Mouse (Mus musculus): ENCODE measurements around the gene Olfm4. TPM values are rescaled to one million over a fixed set of nuclear protein-coding genes. Genes with fewer than 3 reads are reported as not detected.

The Olfm4 gene
- polyA plus RNA-seq, 1 experiment from 2014 or later = 43.3 TPM

DNA sequence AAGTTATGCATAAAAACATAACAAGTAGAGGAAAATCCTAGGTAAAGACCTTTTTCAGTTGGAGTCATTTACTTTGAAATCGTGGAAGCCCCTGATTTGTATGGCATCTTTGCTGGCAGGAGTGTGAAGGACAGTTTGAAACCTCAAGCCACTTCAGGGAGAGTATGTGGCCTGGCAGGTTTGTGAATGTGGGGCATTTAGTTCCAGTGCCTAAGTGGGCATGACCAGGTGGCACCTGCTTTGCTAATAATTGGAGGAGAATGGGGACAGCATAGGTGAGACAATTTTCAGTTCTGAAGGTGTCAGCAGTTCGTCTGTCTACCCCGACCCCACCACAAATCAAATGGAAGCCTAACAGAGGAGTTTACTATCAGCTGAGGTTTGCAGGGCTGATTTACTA, 23.8 kb downstream of the Olfm4 start:
- H3K4me3 ChIP-seq (ENCODE audit: low read depth, low read length) = no peak overlapping the region
- H3K4me2 ChIP-seq (ENCODE audit: low read depth, low read length) = no peak overlapping the region
- H3K27ac ChIP-seq (ENCODE audit: low read length) = no peak overlapping the region
- 51% methylated on average over 3 of the region's 3 CpGs for WGBS (ENCODE audit: insufficient replicate concordance)
- H3K36me3 ChIP-seq (ENCODE audit: control insufficient read depth, insufficient read depth) = no peaks in the 10 kb centered on the region
- no peaks in the 10 kb centered on the region for H3K9me3 ChIP-seq (replicated peaks; ENCODE audit: control insufficient read depth, low read length)
- no peak overlapping the region for H3K9ac ChIP-seq (ENCODE audit: low read depth, low read length)
- no peaks in the 10 kb centered on the region for H3K4me1 ChIP-seq (ENCODE audit: control insufficient read depth, low read depth, low read length)
- ATAC-seq (ENCODE audit: low read depth) = no peak
- H3K27me3 ChIP-seq (ENCODE audit: control insufficient read depth, insufficient read depth, low read depth, low read length) = no peaks in the 10 kb centered on the region

DNA sequence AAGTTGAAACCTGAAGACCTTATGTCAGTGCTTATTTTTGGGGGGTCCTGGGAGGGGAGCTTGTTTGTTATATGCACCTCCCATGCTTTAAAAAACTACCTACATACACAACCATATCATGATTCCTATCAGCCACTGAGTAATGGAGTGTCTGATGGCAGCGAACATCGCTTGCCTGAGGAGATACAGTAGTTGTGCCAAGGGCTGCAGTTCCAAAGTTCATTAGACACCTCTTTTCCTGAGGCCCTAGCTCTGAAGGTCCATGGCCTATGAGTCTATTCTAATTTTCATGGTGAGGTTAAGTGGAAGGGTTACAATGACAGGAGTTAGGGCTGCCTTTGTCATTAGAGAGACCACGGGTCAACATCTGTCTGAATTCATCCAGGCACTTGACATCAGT, 26.5 kb downstream of the Olfm4 start:
- no peak overlapping the region for H3K27ac ChIP-seq (ENCODE audit: low read length)

DNA sequence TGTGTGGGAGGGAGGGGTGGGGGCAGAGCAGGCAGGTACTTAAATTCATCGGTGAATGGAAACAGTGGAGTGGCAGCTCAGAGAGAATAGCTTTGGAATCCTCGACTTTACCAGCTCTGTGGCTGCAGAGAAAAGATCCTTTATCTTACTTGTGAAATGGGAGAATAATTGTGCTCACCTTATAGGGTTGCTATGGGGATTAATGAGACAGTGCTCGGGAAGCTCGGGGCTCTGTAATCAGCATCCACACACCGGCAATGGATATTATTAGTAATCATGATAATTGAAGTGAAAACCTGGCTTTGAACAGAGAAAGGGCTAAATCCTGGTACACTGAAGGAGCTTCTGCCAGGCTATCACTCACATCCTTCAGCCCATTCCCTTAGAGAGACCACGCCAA, 31.1 kb downstream of the Olfm4 start:
- Histone ChIP-seq H3K27ac (ENCODE audit: low read length) (no peak overlapping the region), H3K27me3 (ENCODE audit: control insufficient read depth, insufficient read depth, low read depth, low read length) (no peaks in the 10 kb centered on the region), H3K9me3 (replicated peaks; ENCODE audit: control insufficient read depth, low read length) (no peaks in the 10 kb centered on the region), H3K9ac (ENCODE audit: low read depth, low read length) (no peak overlapping the region), H3K4me2 (ENCODE audit: low read depth, low read length) (no peak overlapping the region), H3K4me1 (ENCODE audit: control insufficient read depth, low read depth, low read length) (no peaks in the 10 kb centered on the region), H3K36me3 (ENCODE audit: control insufficient read depth, insufficient read depth) (no peaks in the 10 kb centered on the region), H3K4me3 (ENCODE audit: low read depth, low read length) (no peak overlapping the region)
- no peak for ATAC-seq (ENCODE audit: low read depth)
- 51% methylated on average over 6 of the region's 6 CpGs for WGBS (ENCODE audit: insufficient replicate concordance)

More for the DNA sequence above, 26.5 kb downstream of the Olfm4 start:
- Histone ChIP-seq H3K27me3 (ENCODE audit: control insufficient read depth, insufficient read depth, low read depth, low read length) (no peaks in the 10 kb centered on the region), H3K4me2 (ENCODE audit: low read depth, low read length) (no peak overlapping the region), H3K9me3 (replicated peaks; ENCODE audit: control insufficient read depth, low read length) (no peaks in the 10 kb centered on the region), H3K9ac (ENCODE audit: low read depth, low read length) (no peak overlapping the region), H3K4me3 (ENCODE audit: low read depth, low read length) (no peak overlapping the region), H3K4me1 (ENCODE audit: control insufficient read depth, low read depth, low read length) (no peaks in the 10 kb centered on the region), H3K36me3 (ENCODE audit: control insufficient read depth, insufficient read depth) (no peaks in the 10 kb centered on the region)
- ATAC-seq (ENCODE audit: low read depth) = no peak
- 51% methylated on average over 3 of the region's 3 CpGs for WGBS (ENCODE audit: insufficient replicate concordance)

DNA sequence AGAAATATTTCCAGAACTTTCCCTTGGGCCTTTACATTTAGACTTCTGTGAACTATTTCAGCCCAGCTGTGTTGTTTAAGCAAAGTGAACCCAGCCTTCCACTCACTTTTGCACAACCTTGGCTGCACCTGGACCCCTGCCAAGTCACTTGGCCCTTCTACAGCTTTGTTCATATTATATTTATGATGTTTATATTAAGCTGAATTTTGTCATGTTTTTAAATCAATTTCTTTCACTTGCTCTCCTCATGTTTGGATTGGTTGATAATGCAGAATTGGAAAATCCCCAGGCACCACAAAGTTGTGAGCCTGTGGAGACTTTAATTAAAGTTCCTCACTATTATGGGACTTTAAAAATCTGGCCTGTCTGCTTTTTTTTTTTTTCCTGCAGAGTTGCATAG, 32.2 kb downstream of the Olfm4 start:
- Histone ChIP-seq H3K4me3 (ENCODE audit: low read depth, low read length) (no peak overlapping the region), H3K4me1 (ENCODE audit: control insufficient read depth, low read depth, low read length) (no peaks in the 10 kb centered on the region), H3K9ac (ENCODE audit: low read depth, low read length) (no peak overlapping the region), H3K27me3 (ENCODE audit: control insufficient read depth, insufficient read depth, low read depth, low read length) (no peaks in the 10 kb centered on the region), H3K27ac (ENCODE audit: low read length) (no peak overlapping the region), H3K9me3 (replicated peaks; ENCODE audit: control insufficient read depth, low read length) (no peaks in the 10 kb centered on the region), H3K4me2 (ENCODE audit: low read depth, low read length) (no peak overlapping the region), H3K36me3 (ENCODE audit: control insufficient read depth, insufficient read depth) (no peaks in the 10 kb centered on the region)
- no peak for ATAC-seq (ENCODE audit: low read depth)

DNA sequence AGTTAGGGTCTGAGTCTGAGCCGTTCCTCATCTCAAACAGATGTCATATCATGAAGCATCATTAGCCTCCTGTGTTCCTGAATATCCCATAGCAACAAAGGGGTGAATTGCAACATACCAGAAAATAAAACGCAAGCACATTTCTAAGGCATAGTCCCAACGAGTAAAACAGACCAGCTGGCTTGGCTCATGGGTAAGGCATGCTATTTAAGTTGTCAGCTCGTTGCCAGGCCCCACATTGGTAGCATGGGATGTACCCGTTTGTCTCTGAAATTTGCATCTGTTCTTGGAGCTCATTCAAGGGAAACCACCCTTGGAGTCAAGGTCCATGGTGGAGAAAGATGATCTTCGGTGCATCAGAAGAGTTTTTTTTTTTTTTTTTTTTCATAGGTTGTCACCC, 42.2 kb downstream of the Olfm4 start:
- H3K9ac ChIP-seq (ENCODE audit: low read depth, low read length) = no peak overlapping the region
- no peak for ATAC-seq (ENCODE audit: low read depth)
- H3K4me1 ChIP-seq (ENCODE audit: control insufficient read depth, low read depth, low read length) = no peaks in the 10 kb centered on the region

DNA sequence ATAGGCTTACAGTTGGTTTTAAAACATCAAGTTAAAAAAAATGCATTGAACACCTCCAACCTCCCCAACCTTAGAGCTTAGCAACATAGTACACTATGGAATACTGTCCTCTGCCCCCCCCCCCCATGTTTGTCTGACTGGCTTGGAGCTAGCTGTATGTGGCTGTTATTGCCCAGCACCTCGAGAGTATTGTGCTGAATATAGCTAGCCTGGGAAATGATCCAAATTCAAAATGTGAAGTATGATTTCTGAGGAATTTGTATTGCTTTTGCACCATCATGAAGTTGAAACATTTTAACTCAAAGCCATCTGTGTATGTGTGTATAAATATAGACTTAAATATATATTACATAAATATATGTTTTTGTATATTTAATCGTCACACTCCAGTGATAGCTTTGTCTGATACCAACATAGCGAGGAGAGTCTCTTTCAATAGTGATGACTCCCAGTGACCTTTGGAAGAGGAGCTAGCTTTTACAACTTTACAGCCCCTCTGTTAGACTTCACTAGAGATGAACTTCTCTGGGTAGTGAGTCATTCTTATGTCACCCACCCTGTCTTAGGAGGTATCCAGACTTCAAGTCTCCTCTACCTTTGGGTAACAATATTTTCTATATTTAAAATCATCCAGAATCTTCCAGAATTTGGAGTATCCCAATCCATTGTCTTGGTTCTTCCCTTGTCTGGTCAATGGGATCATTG, 45.6 kb downstream of the Olfm4 start:
- 51% methylated on average over 3 of the region's 3 CpGs for WGBS (ENCODE audit: insufficient replicate concordance)
- H3K27ac ChIP-seq (ENCODE audit: low read length) = no peak overlapping the region
- no peaks in the 10 kb centered on the region for H3K36me3 ChIP-seq (ENCODE audit: control insufficient read depth, insufficient read depth)
- no peak for ATAC-seq (ENCODE audit: low read depth)
- H3K27me3 ChIP-seq (ENCODE audit: control insufficient read depth, insufficient read depth, low read depth, low read length) = no peaks in the 10 kb centered on the region
- no peak overlapping the region for H3K4me2 ChIP-seq (ENCODE audit: low read depth, low read length)
- no peak overlapping the region for H3K9ac ChIP-seq (ENCODE audit: low read depth, low read length)
- H3K9me3 ChIP-seq (replicated peaks; ENCODE audit: control insufficient read depth, low read length) = no peaks in the 10 kb centered on the region
- no peak overlapping the region for H3K4me3 ChIP-seq (ENCODE audit: low read depth, low read length)
- no peaks in the 10 kb centered on the region for H3K4me1 ChIP-seq (ENCODE audit: control insufficient read depth, low read depth, low read length)

More for the DNA sequence above, 42.2 kb downstream of the Olfm4 start:
- no peak overlapping the region for H3K27ac ChIP-seq (ENCODE audit: low read length)
- 50% methylated on average over 6 of the region's 6 CpGs for WGBS (ENCODE audit: insufficient replicate concordance)
- no peak overlapping the region for H3K4me2 ChIP-seq (ENCODE audit: low read depth, low read length)
- no peak overlapping the region for H3K4me3 ChIP-seq (ENCODE audit: low read depth, low read length)
- no peaks in the 10 kb centered on the region for H3K9me3 ChIP-seq (replicated peaks; ENCODE audit: control insufficient read depth, low read length)
- H3K27me3 ChIP-seq (ENCODE audit: control insufficient read depth, insufficient read depth, low read depth, low read length) = no peaks in the 10 kb centered on the region
- no peaks in the 10 kb centered on the region for H3K36me3 ChIP-seq (ENCODE audit: control insufficient read depth, insufficient read depth)

DNA sequence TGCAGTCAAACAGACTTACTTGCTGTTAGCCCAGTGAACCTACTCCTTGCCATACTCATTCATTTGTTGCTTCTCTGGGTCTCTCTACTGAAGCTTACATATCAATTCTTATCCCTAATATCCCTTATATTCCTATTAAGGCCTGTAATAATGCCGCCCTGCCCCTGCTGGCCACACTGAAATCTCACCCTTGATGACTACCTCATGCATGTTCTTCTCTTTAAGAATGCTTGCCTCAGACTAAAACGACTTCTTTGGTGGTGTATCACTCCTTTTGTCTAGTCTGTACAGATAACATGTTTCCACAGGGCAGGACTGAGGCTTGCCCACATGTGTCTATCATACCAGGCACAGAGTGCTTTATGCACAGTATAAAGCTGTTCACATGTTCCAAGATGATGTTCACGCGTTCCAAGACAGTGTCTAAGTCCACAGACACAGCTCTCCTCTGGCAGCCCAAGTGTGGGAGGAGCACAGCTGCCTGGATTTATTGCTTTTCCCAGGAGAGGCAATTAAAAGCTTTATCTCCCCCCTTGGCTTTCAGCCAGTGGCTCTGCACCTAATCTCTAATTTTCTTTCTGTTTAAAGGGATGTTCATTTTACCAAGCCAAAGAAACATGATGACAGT, 55.9 kb downstream of the Olfm4 start:
- H3K9ac ChIP-seq (ENCODE audit: low read depth, low read length) = no peak overlapping the region
- H3K9me3 ChIP-seq (replicated peaks; ENCODE audit: control insufficient read depth, low read length) = no peaks in the 10 kb centered on the region
- no peak overlapping the region for H3K27ac ChIP-seq (ENCODE audit: low read length)
- no peak overlapping the region for H3K4me2 ChIP-seq (ENCODE audit: low read depth, low read length)
- H3K4me1 ChIP-seq (ENCODE audit: control insufficient read depth, low read depth, low read length) = no peaks in the 10 kb centered on the region
- H3K27me3 ChIP-seq (ENCODE audit: control insufficient read depth, insufficient read depth, low read depth, low read length) = no peaks in the 10 kb centered on the region
- no peak overlapping the region for H3K4me3 ChIP-seq (ENCODE audit: low read depth, low read length)
- 44% methylated on average over 4 of the region's 4 CpGs for WGBS (ENCODE audit: insufficient replicate concordance)
- ATAC-seq (ENCODE audit: low read depth) = no peak
- H3K36me3 ChIP-seq (ENCODE audit: control insufficient read depth, insufficient read depth) = no peaks in the 10 kb centered on the region

DNA sequence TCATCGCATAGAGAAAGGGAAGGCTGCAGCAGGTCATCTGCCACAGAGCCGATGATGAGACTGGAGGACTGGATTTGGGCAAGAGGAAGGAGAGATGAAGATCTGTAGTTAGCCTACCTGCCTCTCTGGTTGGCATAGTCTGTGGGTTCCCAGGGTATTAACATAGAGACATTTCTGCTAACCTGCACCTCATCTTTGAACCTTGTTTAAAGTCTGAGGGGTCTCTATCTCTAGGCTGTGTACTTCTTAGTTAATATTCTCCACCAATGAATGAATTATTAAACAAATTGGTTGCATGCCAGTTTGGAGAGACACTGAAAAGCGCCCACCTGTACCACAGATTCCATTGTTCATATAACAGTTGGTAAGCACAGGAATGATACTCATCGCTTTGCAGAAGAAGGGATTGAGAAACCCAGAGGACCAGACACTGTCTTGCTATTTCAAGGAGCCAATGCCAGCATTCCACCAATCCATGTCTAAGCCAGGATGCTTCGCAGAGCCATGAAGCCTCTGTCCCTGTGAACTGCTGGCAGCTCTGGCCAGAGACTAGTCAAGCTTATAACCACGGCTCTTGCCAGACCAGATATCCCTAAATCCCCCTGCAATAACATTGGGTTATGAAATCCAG, 62.3 kb downstream of the Olfm4 start:
- Histone ChIP-seq H3K27ac (ENCODE audit: low read length) (no peak overlapping the region), H3K4me2 (ENCODE audit: low read depth, low read length) (no peak overlapping the region), H3K9ac (ENCODE audit: low read depth, low read length) (no peak overlapping the region), H3K36me3 (ENCODE audit: control insufficient read depth, insufficient read depth) (no peaks in the 10 kb centered on the region), H3K9me3 (replicated peaks; ENCODE audit: control insufficient read depth, low read length) (no peaks in the 10 kb centered on the region), H3K27me3 (ENCODE audit: control insufficient read depth, insufficient read depth, low read depth, low read length) (no peaks in the 10 kb centered on the region), H3K4me1 (ENCODE audit: control insufficient read depth, low read depth, low read length) (no peaks in the 10 kb centered on the region), H3K4me3 (ENCODE audit: low read depth, low read length) (no peak overlapping the region)
- 65% methylated on average over 6 of the region's 6 CpGs for WGBS (ENCODE audit: insufficient replicate concordance)
- ATAC-seq (ENCODE audit: low read depth) = no peak

DNA sequence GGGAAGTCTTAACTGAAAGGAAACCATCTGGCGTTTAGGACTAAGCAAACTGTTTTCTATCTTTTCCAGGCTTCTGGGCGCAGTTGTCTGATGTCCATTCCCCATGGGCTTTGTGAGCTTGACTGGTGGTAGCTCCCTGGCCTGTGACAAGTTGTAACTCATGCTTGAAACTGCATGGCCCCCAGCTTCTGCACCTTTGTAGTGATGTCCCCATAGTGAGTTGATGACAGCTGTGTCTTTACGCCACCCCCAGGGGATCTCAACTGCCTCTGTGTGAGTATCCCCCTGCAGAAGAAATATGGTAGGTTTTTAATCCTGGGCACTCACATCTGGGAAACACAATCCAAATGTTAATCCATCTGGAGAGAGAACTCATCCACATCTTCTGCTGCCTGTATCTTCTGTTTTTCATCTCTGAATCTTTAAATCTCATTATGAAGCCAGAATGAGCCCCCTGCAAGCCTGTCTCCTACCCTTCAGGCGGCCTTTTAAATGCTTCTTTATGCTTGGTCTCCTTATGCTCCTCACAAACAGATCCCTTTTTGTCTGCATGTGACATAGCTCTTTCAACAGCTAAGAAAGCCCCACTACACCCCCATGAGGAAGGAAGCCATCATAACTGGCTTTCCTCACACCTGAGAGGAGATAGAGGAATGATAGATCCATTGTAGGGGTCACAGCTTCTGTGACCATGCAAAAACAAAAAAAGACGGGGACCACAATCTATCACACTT, 63.7 kb downstream of the Olfm4 start:
- Histone ChIP-seq H3K27me3 (ENCODE audit: control insufficient read depth, insufficient read depth, low read depth, low read length) (no peaks in the 10 kb centered on the region), H3K27ac (ENCODE audit: low read length) (no peak overlapping the region), H3K4me3 (ENCODE audit: low read depth, low read length) (no peak overlapping the region), H3K9me3 (replicated peaks; ENCODE audit: control insufficient read depth, low read length) (no peaks in the 10 kb centered on the region), H3K9ac (ENCODE audit: low read depth, low read length) (no peak overlapping the region), H3K4me2 (ENCODE audit: low read depth, low read length) (no peak overlapping the region), H3K36me3 (ENCODE audit: control insufficient read depth, insufficient read depth) (no peaks in the 10 kb centered on the region), H3K4me1 (ENCODE audit: control insufficient read depth, low read depth, low read length) (no peaks in the 10 kb centered on the region)
- ATAC-seq (ENCODE audit: low read depth) = no peak
- WGBS (ENCODE audit: insufficient replicate concordance) = 46% methylated on average over 5 of the region's 5 CpGs
